Mouse (Mus musculus): ENCODE data around the gene Mta2. TPM values are rescaled to one million over a fixed set of nuclear protein-coding genes. Genes with fewer than 3 reads are reported as not detected.

Gene Mta2
- polyA plus RNA-seq, 1 experiment, result 14.5 TPM

DNA sequence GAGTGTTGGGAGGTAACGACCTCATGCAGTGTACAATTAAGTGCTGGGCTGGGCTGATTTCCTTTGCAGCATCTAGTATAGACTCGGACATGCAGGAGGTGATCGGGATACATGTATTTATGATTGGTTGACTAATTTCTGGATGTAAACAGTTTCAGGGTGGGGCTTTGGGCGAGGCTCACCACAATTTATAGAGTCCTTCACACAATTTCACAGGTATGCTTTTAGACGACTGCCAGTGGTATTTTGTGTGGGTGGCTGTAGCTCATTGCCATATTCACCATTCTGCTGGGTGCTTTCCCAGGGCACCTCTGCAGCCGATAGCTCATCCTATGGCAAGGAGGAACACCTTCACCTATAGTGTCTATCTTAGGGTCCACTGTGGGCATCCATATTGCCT, 56.9 kb downstream of the Mta2 start:
- peaks cover 4% of the 10 kb centered on the region; the same call in 1 of the 2 replicates for H3K4me1 ChIP-seq (ENCODE audit: control insufficient read depth, insufficient read depth, low read length)
- H3K27ac ChIP-seq (ENCODE audit: control insufficient read depth, insufficient read depth, low read depth, low read length), result no peak overlapping the region
- H3K36me3 ChIP-seq (ENCODE audit: control insufficient read depth, insufficient read depth, low read length), result no peaks in the 10 kb centered on the region
- no peak for TF ChIP-seq POLR2A (IDR thresholded peaks at IDR 0.05; ENCODE audit: control insufficient read depth, low read depth, low read length)
- no peak for TF ChIP-seq CTCF (IDR thresholded peaks at IDR 0.05; ENCODE audit: control insufficient read depth, insufficient read depth, insufficient replicate concordance, low read depth, low read length)
- H3K4me3 ChIP-seq (ENCODE audit: control insufficient read depth, low read depth, low read length), result no peak overlapping the region
- H3K27me3 ChIP-seq (ENCODE audit: control insufficient read depth, insufficient read depth, low read length), result no peaks in the 10 kb centered on the region

DNA sequence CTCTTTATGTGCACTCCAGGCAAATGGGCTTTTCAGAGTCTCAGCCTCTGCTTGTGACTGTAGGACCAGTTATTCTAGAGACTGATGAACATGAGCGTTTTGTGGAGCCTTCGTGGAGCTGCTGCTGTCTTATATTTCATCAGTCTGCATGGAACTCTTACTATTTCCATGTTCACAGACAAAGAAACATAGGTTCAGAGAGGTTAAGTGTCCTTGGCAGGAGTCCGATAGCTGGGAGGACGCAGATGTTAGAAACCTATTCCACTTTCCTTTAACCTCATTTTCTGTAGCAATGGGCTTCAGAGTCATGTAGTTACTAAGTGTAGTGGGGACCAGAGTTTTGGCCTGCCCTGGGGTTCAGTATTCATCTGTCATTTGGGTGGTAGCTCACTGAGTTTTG, 57.5 kb downstream of the Mta2 start:
- TF ChIP-seq CTCF (IDR thresholded peaks at IDR 0.05; ENCODE audit: control insufficient read depth, insufficient read depth, insufficient replicate concordance, low read depth, low read length) (no peak), POLR2A (IDR thresholded peaks at IDR 0.05; ENCODE audit: control insufficient read depth, low read depth, low read length) (no peak)
- peak overlapping the region; percentile 22; the same call in 1 of the 2 replicates for H3K4me3 ChIP-seq (ENCODE audit: control insufficient read depth, low read depth, low read length)
- H3K36me3 ChIP-seq (ENCODE audit: control insufficient read depth, insufficient read depth, low read length), result no peaks in the 10 kb centered on the region
- no peak overlapping the region for H3K27ac ChIP-seq (ENCODE audit: control insufficient read depth, insufficient read depth, low read depth, low read length)
- no peaks in the 10 kb centered on the region for H3K27me3 ChIP-seq (ENCODE audit: control insufficient read depth, insufficient read depth, low read length)
- H3K4me1 ChIP-seq (ENCODE audit: control insufficient read depth, insufficient read depth, low read length), result peaks cover 4% of the 10 kb centered on the region; the same call in 1 of the 2 replicates

Other genes starting within 250 kb of the Mta2 start
- 111 and 121 TPM in 2 replicates for gene Slc3a2, start 218.5 kb upstream of the Mta2 start, polyA plus RNA-seq (2012; rRNA removed)
- gene Wdr74, start 206.0 kb upstream of the Mta2 start, polyA plus RNA-seq (2012; rRNA removed), result 18.3 and 21.8 TPM in 2 replicates
- 670 and 676 TPM in 2 replicates for gene 1700092M07Rik, start 201.2 kb upstream of the Mta2 start, polyA plus RNA-seq (2012; rRNA removed)
- gene Stx5a, start 200.5 kb upstream of the Mta2 start, polyA plus RNA-seq (2012; rRNA removed), result 61.5 and 62.8 TPM in 2 replicates
- 166 and 174 TPM in 2 replicates for gene Nxf1, start 184.8 kb upstream of the Mta2 start, polyA plus RNA-seq (2012; rRNA removed)
- gene Tmem223, start 170.9 kb upstream of the Mta2 start, polyA plus RNA-seq (2012; rRNA removed), result 15.8 and 17.0 TPM in 2 replicates
- 29.7 and 30.8 TPM in 2 replicates for gene Tmem179b, start 167.4 kb upstream of the Mta2 start, polyA plus RNA-seq (2012; rRNA removed)
- gene Taf6l, start 155.5 kb upstream of the Mta2 start, polyA plus RNA-seq (2012; rRNA removed), result 28.1 and 36.2 TPM in 2 replicates
- 38.4 and 48.4 TPM in 2 replicates for gene Polr2g, start 143.3 kb upstream of the Mta2 start, polyA plus RNA-seq (2012; rRNA removed)
- 40.5 and 44.2 TPM in 2 replicates for gene Zbtb3, start 139.3 kb upstream of the Mta2 start, polyA plus RNA-seq (2012; rRNA removed)
- gene Ttc9c, start 122.5 kb upstream of the Mta2 start, polyA plus RNA-seq (2012; rRNA removed), result 6.8 and 7.9 TPM in 2 replicates
- 12.9 and 14.9 TPM in 2 replicates for gene Hnrnpul2, start 121.9 kb upstream of the Mta2 start, polyA plus RNA-seq (2012; rRNA removed)
- 0.64 and 1.9 TPM in 2 replicates for gene AC129217.1, start 112.1 kb upstream of the Mta2 start, polyA plus RNA-seq (2012; rRNA removed)
- 743 and 750 TPM in 2 replicates for gene Bscl2, start 104.4 kb upstream of the Mta2 start, polyA plus RNA-seq (2012; rRNA removed)
- 2.0 and 2.4 TPM in 2 replicates for gene Gng3, start 102.7 kb upstream of the Mta2 start, polyA plus RNA-seq (2012; rRNA removed)
- 0.37 and 0.40 TPM in 2 replicates for gene Lrrn4cl, start 91.1 kb upstream of the Mta2 start, polyA plus RNA-seq (2012; rRNA removed)
- gene Ubxn1, start 70.4 kb upstream of the Mta2 start, polyA plus RNA-seq (2012; rRNA removed), result 83.7 and 92.2 TPM in 2 replicates
- gene Uqcc3, start 61.0 kb upstream of the Mta2 start, polyA plus RNA-seq (2012; rRNA removed), result 40.0 and 41.0 TPM in 2 replicates
- 1.1 and 1.9 TPM in 2 replicates for gene Lbhd1, start 58.1 kb upstream of the Mta2 start, polyA plus RNA-seq (2012; rRNA removed)
- not detected in 2 replicates for gene Gm49403, start 57.9 kb upstream of the Mta2 start, polyA plus RNA-seq (2012; rRNA removed)
- 48.2 and 48.4 TPM in 2 replicates for gene 1810009A15Rik, start 53.0 kb upstream of the Mta2 start, polyA plus RNA-seq (2012; rRNA removed)
- gene Gm49416, start 52.9 kb upstream of the Mta2 start, polyA plus RNA-seq (2012; rRNA removed), result 1.1 TPM in 1 of 2 replicates, not detected in the other
- gene Ints5, start 48.9 kb upstream of the Mta2 start, polyA plus RNA-seq (2012; rRNA removed), result 6.6 and 6.7 TPM in 2 replicates
- gene Ganab, start 43.8 kb upstream of the Mta2 start, polyA plus RNA-seq (2012; rRNA removed), result 49.9 and 57.0 TPM in 2 replicates
- gene B3gat3, start 21.5 kb upstream of the Mta2 start, polyA plus RNA-seq (2012; rRNA removed), result 19.5 and 20.4 TPM in 2 replicates
- gene Rom1, start 12.5 kb upstream of the Mta2 start, polyA plus RNA-seq (2012; rRNA removed), result 11.6 and 13.7 TPM in 2 replicates
- 4.9 and 5.7 TPM in 2 replicates for gene Eml3, start 12.3 kb upstream of the Mta2 start, polyA plus RNA-seq (2012; rRNA removed)
- 38.2 and 38.6 TPM in 2 replicates for gene Tut1, start 12.0 kb downstream of the Mta2 start, polyA plus RNA-seq (2012; rRNA removed)
- 442 and 506 TPM in 2 replicates for gene Eef1g, start 25.2 kb downstream of the Mta2 start, polyA plus RNA-seq (2012; rRNA removed)
- 1.6 and 2.3 TPM in 2 replicates for gene Ahnak, start 47.4 kb downstream of the Mta2 start, polyA plus RNA-seq (2012; rRNA removed)
- 0.41 TPM in 1 of 2 replicates, not detected in the other for gene Scgb1a1, start 146.1 kb downstream of the Mta2 start, polyA plus RNA-seq (2012; rRNA removed)
- 232 and 259 TPM in 2 replicates for gene Asrgl1, start 193.8 kb downstream of the Mta2 start, polyA plus RNA-seq (2012; rRNA removed)